Mouse (Mus musculus) small intestine, adult 2 months (tissue): ENCODE data around the gene Pip5kl1.

Experiments
- CTCF ChIP-seq: fragments of 200-500 bp; IDR thresholded peaks from 2 replicates; pipeline ENCODE4 v1.5.1; 2012; ENCODE audit warnings: low read depth, mild to moderate bottlenecking, control low read depth, inconsistent platforms, low read length, moderate library complexity, mixed read lengths; ENCODE audit not compliant: insufficient replicate concordance, insufficient read length; ENCODE audit errors: extremely low read depth
- POLR2A ChIP-seq: fragments of 200-500 bp; IDR thresholded peaks from 2 replicates; pipeline ENCODE4 v1.6.1; 2012; ENCODE audit warnings: low read depth, mild to moderate bottlenecking, control low read depth, inconsistent platforms, low read length, moderate library complexity

DNA sequence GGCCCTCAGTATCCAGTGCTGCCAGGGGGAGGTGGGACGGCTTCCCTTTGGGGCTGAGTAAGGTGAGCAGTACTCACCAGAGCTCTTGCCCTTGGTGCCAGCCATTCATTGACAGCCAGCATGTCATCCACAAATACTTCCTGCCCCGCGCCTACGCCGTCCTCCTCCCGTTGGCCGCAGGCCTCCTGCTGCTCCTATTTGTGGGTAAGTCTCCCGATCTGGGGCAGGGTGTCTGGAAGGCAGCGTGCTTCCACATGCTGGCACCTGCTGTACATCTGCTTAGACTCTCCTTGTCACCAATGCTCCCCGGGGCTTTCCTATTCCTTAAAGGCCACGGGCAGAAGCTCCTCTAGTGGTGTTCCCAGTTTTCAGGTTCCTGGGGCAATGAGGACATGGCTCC lies 2.4 kb upstream of the Pip5kl1 start:
- TF ChIP-seq CTCF (no peak), POLR2A (no peak)
